Mouse (Mus musculus) spleen, adult 2 months (tissue): Measurements from ENCODE around the gene Proser2.

Experiments used
- CTCF ChIP-seq: fragments of 200-500 bp; IDR thresholded peaks from 2 replicates; pipeline ENCODE4 v1.5.1; 2011; ENCODE audit warnings: mild to moderate bottlenecking, inconsistent platforms; ENCODE audit not compliant: insufficient read depth, insufficient read length, insufficient replicate concordance; ENCODE audit errors: extremely low read depth
- POLR2A ChIP-seq: fragments of 200-500 bp; IDR thresholded peaks from 2 replicates; pipeline ENCODE4 v1.6.1; 2011; ENCODE audit warnings: low read depth, low read length, inconsistent platforms

DNA sequence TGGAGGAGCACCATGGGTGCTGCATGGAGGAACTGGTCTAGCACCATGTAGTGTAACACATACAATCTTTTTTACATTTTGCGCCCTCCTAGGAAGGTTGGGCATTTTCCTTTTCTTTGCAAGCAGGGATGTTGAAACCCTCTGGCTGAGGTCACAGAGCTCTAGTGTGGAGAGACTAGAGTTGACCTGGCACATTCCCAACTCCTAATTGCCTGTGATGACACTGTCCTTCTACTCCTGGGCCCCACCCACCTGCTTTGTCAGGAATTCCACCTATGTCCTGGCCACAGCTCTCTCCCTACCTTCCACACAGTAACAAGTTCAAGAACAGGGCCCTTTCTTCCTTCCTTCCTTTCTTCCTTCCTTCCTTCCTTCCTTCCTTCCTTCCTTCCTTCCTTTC is 46.3 kb downstream of the Proser2 start:
- TF ChIP-seq CTCF (no peak), POLR2A (no peak)
